Mouse (Mus musculus) limb, embryonic 13.5 days (tissue): Measurements from ENCODE around the gene Trim28. TPM values are rescaled to one million over a fixed set of nuclear protein-coding genes. Genes with fewer than 3 reads are reported as not detected.

Source experiments
- ATAC-seq: fragments of 200-750 bp; cut with Nextera tagmentation; 2 replicates; pipeline ENCODE4 v1.8.0; 2017; ENCODE audit warnings: low read depth, moderate number of reproducible peaks, moderate TSS enrichment; ENCODE audit not compliant: low FRiP score
- H3K27ac ChIP-seq: fragments of 300-500 bp; sonication (generic); 2 replicates; pipeline ENCODE4 v1.5.1; 2015; ENCODE audit warnings: inconsistent platforms, mild to moderate bottlenecking, moderate library complexity
- H3K27me3 ChIP-seq: fragments of 300-500 bp; sonication (generic); 2 replicates; pipeline ENCODE4 v1.6.1; 2015; ENCODE audit warnings: mild to moderate bottlenecking, inconsistent platforms
- H3K36me3 ChIP-seq: fragments of 300-500 bp; sonication (generic); 2 replicates; pipeline ENCODE4 v1.6.1; 2015; ENCODE audit warnings: inconsistent platforms, mild to moderate bottlenecking, moderate library complexity
- H3K4me1 ChIP-seq: fragments of 300-500 bp; sonication (generic); 2 replicates; pipeline ENCODE4 v1.6.1; 2015; ENCODE audit warnings: inconsistent platforms
- H3K4me2 ChIP-seq: fragments of 300-500 bp; sonication (generic); replicated peaks from 2 replicates; pipeline ENCODE4 v1.6.1; 2015; ENCODE audit warnings: inconsistent platforms, mild to moderate bottlenecking, moderate library complexity
- H3K4me3 ChIP-seq: fragments of 300-500 bp; sonication (generic); 2 replicates; pipeline ENCODE4 v1.5.1; 2015; ENCODE audit warnings: moderate library complexity, mild to moderate bottlenecking, inconsistent platforms
- H3K9ac ChIP-seq: fragments of 300-500 bp; sonication (generic); 2 replicates; pipeline ENCODE4 v1.6.1; 2015; ENCODE audit warnings: mild to moderate bottlenecking, inconsistent platforms
- H3K9me3 ChIP-seq: fragments of 300-500 bp; sonication (generic); 2 replicates; pipeline ENCODE4 v1.6.1; 2016; ENCODE audit warnings: inconsistent platforms
- WGBS: fragments of 180-500 bp; shearing (Covaris S2); methylation state at CpG from one replicate; pipeline ENCODE4 v1.1.7; 2015; 5-methylcytosine and 5-hydroxymethylcytosine counted together
- polyA plus RNA-seq: library from polyadenylated mRNA; unstranded; fragments of >200 nt; fragmentation: Nextera tagmentation; extraction: Ambion mirVana; gene quantifications from 2 replicates; pipeline ENCODE4 v1.2.1, GENCODE M21; 2015

Trim28 gene
- polyA plus RNA-seq, 1 experiment from 2014 or later: 316 TPM

DNA sequence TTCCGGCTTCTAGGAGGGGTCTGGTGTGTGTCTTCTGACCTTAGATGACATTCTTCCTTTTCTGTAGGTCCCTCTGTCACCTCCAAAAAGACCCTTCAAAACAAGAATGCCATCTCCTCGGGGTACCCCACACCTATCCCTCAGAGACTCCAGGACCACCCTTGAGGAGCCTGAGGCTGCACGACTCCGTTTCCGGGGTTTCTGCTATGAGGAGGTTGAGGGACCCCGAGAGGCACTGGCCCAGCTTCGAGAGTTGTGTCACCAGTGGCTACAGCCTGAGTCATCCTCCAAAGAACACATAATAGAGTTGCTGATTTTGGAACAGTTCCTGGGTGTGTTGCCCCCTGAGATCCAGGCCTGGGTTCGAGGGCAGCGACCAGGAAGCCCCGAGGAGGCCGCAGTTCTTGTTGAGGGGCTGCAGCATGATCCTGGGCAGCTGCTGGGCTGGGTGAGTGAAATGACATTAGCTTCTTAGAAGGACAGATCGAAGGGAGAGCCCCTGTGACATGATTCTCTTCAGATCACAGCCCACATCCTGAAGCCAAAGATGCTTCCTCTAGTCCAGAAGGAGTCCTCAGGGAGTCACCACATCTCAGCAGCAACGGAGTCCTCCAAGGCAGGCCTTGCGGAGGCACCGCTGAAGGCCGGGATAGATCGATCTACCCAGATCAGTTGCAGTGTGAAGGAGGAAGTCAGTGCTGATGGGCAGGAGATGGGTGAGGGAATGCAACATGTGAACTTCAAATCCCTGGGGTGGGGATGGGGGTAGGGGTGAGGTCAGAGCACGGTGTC is 19.8 kb upstream of the Trim28 start:
- peak overlapping the region; percentile 61 for H3K4me3 ChIP-seq
- WGBS: 77% methylated on average over 18 of the region's 18 CpGs
- H3K9ac ChIP-seq: peak overlapping the region; percentile 69
- peaks cover 14% of the 10 kb centered on the region for H3K4me1 ChIP-seq
- H3K4me2 ChIP-seq: peak overlapping the region; percentile 79
- ATAC-seq: no peak
- no peaks in the 10 kb centered on the region for H3K9me3 ChIP-seq
- peak overlapping the region; percentile 90; the same call in 1 of the 2 replicates for H3K27ac ChIP-seq
- peaks cover 13% of the 10 kb centered on the region for H3K36me3 ChIP-seq
- H3K27me3 ChIP-seq: no peaks in the 10 kb centered on the region

DNA sequence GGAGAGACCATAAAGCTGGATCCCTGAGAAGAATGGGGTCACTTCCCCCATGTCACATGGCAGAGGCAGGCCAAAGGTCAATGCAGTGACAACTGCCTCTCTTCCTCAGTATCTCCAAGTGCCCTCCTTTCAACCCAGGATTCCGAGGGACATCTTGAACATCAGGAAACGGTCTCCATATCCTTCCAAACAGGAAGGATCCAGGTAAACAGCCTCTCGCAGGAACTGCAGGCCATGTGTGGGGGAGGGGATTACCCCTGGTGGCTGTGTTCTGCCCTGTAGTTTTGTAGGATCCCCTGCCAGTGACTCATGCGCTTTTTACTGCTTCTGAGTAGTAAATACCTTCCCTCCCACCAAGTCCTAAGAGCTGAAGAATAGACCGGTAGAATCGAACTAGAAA is 19.1 kb upstream of the Trim28 start:
- 44% methylated on average over 6 of the region's 6 CpGs for WGBS
- Histone ChIP-seq H3K9me3 (no peaks in the 10 kb centered on the region), H3K4me3 (no peak overlapping the region), H3K36me3 (peaks cover 13% of the 10 kb centered on the region), H3K4me1 (peaks cover 14% of the 10 kb centered on the region), H3K27ac (no peak overlapping the region), H3K9ac (no peak overlapping the region; the same call in 1 of the 2 replicates), H3K27me3 (no peaks in the 10 kb centered on the region), H3K4me2 (no peak overlapping the region)
- no peak for ATAC-seq

- Histone ChIP-seq H3K36me3 (peaks cover 13% of the 10 kb centered on the region), H3K27ac (no peak overlapping the region), H3K9ac (no peak overlapping the region), H3K9me3 (no peaks in the 10 kb centered on the region), H3K4me1 (peaks cover 14% of the 10 kb centered on the region), H3K27me3 (no peaks in the 10 kb centered on the region), H3K4me2 (no peak overlapping the region), H3K4me3 (no peak overlapping the region)
- WGBS: 83% methylated on average over 7 of the region's 7 CpGs
- ATAC-seq: no peak
Measured at GRCm38 (mm10) chr7:12980291-12980690, 18.6 kb upstream of the Trim28 start.

GRCm38 (mm10) chr7:12985724-12986123 is 13.2 kb upstream of the Trim28 start:
- Histone ChIP-seq H3K4me1 (no peaks in the 10 kb centered on the region), H3K9ac (no peak overlapping the region), H3K4me2 (no peak overlapping the region), H3K27ac (no peak overlapping the region), H3K4me3 (no peak overlapping the region), H3K36me3 (peaks cover 13% of the 10 kb centered on the region), H3K27me3 (no peaks in the 10 kb centered on the region), H3K9me3 (no peaks in the 10 kb centered on the region)
- WGBS: 88% methylated on average over 1 of the region's 1 CpGs
- no peak for ATAC-seq

GRCm38 (mm10) chr7:12986906-12987305 is 12.0 kb upstream of the Trim28 start:
- H3K36me3 ChIP-seq: peaks cover 10% of the 10 kb centered on the region
- WGBS: 81% methylated on average over 8 of the region's 8 CpGs
- no peaks in the 10 kb centered on the region for H3K27me3 ChIP-seq
- no peak overlapping the region for H3K9ac ChIP-seq
- H3K4me2 ChIP-seq: no peak overlapping the region
- no peak overlapping the region for H3K27ac ChIP-seq
- no peaks in the 10 kb centered on the region for H3K4me1 ChIP-seq
- no peak for ATAC-seq
- H3K4me3 ChIP-seq: no peak overlapping the region
- no peaks in the 10 kb centered on the region for H3K9me3 ChIP-seq

DNA sequence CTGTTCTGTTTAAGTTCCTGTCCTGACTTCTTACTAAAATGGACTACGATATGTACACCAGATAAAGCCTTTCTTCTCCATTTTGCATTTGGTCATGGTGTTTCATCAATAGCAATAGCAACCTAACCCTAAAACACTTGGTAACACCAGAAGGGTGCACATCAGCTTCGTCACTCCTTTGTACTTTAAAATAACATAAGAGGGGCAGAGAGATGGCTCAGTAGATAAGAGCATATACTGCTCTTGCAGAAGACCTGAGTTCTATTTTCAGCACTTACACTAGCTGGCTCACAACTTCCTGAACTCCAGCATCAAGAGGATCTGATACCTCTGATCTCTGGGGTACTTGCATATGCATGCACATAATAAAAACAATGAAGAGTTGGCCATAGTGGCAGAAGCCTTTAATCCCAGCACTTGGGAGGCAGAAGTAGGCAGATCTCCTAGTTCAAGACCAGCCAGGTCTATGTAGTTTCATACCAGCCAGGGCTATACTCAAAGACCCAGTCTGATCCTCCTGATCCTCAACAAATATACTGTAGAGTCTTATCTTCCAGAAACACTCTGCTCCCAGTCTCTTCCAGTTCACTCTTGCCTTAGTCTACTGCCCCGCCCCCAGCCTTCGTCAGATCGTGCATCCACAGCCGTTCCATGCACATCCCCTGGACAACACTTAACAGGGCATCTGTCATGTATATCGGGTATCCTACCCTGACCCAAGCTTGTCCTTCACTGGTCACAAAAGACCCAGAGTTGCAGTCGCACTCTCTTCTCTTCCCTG is 11.3 kb upstream of the Trim28 start:
- no peak for ATAC-seq
- Histone ChIP-seq H3K36me3 (peaks cover 3% of the 10 kb centered on the region; the same call in 1 of the 2 replicates), H3K9me3 (no peaks in the 10 kb centered on the region), H3K9ac (no peak overlapping the region), H3K27me3 (no peaks in the 10 kb centered on the region), H3K4me3 (no peak overlapping the region), H3K27ac (no peak overlapping the region), H3K4me1 (no peaks in the 10 kb centered on the region), H3K4me2 (no peak overlapping the region)
- 77% methylated on average over 8 of the region's 8 CpGs for WGBS

DNA sequence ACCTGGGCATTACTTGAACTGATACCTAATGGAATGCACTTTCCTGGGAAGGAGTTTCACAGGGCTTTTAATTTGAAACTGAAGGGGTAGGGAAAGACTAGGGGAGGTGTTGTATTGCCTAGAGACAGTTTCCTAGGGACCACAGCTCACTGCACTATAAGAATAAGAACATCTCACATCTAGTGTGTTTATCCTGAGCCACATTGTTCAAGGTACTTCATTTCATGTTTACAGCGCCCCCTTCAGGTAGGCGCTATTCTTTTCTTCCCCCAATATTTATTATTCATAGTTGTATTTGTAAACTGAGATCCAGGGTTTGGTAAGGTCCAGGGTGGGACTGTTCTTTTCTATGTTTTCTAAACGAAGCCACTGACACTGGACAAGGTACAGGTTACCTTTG is 6.7 kb upstream of the Trim28 start:
- ATAC-seq: no peak
- no peaks in the 10 kb centered on the region for H3K4me1 ChIP-seq
- H3K27me3 ChIP-seq: no peaks in the 10 kb centered on the region
- no peak overlapping the region for H3K9ac ChIP-seq
- 5% methylated on average over 3 of the region's 3 CpGs for WGBS
- H3K27ac ChIP-seq: no peak overlapping the region
- no peaks in the 10 kb centered on the region for H3K36me3 ChIP-seq
- H3K4me3 ChIP-seq: no peak overlapping the region
- no peak overlapping the region for H3K4me2 ChIP-seq
- no peaks in the 10 kb centered on the region for H3K9me3 ChIP-seq

DNA sequence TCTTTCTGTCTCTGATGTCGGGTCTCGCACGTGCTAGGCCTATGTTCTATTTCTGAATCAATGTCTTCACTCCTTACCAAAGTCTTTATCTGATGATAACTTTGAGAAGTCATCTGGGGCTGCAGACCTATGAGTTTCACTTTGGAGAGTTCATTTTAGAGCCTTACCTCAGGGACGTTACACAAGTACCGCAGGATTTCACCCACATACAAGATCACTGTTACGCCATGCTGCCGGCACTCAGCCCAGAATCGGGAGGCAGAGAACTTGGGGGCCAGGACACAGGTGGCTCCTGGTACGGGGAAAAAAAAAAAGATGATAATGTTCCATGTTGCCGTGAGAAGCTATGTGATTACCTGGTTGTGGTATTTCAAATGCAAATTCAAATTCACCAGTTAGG is 5.8 kb upstream of the Trim28 start:
- 87% methylated on average over 10 of the region's 10 CpGs for WGBS
- no peaks in the 10 kb centered on the region for H3K9me3 ChIP-seq
- no peak for ATAC-seq

GRCm38 (mm10) chr7:12995862-12996261 is 3.1 kb upstream of the Trim28 start:
- no peaks in the 10 kb centered on the region for H3K36me3 ChIP-seq
- H3K4me1 ChIP-seq: no peaks in the 10 kb centered on the region
- H3K27me3 ChIP-seq: no peaks in the 10 kb centered on the region
- no peak overlapping the region for H3K4me3 ChIP-seq
- no peak overlapping the region for H3K27ac ChIP-seq
- ATAC-seq: no peak
- H3K9ac ChIP-seq: no peak overlapping the region
- no peak overlapping the region for H3K4me2 ChIP-seq
- no peaks in the 10 kb centered on the region for H3K9me3 ChIP-seq

More for the DNA sequence above, 5.8 kb upstream of the Trim28 start:
- H3K4me2 ChIP-seq: no peak overlapping the region
- no peak overlapping the region for H3K27ac ChIP-seq
- H3K36me3 ChIP-seq: no peaks in the 10 kb centered on the region
- H3K4me1 ChIP-seq: no peaks in the 10 kb centered on the region
- H3K4me3 ChIP-seq: no peak overlapping the region
- no peak overlapping the region for H3K9ac ChIP-seq
- no peaks in the 10 kb centered on the region for H3K27me3 ChIP-seq

DNA sequence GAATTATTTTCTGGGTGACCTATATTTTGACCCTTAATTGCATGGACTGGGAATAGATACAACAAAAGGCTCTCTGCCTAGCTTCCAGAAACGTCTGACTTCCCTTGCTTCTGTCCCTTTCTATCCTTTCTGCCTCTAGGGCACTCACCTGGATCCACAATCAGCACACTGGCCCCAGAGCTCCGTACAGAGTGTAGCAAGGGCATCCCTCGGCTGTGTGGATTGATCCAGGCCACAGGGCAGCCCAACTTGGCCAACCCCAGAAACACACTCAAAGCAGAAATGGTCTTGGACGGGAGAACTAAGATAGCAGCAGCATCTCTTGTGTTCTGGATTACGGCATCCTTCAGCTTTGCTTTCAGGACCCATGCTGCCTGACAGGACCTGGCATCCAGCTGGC is 1.7 kb upstream of the Trim28 start:
- Histone ChIP-seq H3K4me2 (no peak overlapping the region), H3K36me3 (no peaks in the 10 kb centered on the region), H3K4me1 (no peaks in the 10 kb centered on the region), H3K27ac (no peak overlapping the region), H3K27me3 (no peaks in the 10 kb centered on the region), H3K9ac (no peak overlapping the region), H3K4me3 (no peak overlapping the region), H3K9me3 (no peaks in the 10 kb centered on the region)
- no peak for ATAC-seq
- 69% methylated on average over 5 of the region's 5 CpGs for WGBS

DNA sequence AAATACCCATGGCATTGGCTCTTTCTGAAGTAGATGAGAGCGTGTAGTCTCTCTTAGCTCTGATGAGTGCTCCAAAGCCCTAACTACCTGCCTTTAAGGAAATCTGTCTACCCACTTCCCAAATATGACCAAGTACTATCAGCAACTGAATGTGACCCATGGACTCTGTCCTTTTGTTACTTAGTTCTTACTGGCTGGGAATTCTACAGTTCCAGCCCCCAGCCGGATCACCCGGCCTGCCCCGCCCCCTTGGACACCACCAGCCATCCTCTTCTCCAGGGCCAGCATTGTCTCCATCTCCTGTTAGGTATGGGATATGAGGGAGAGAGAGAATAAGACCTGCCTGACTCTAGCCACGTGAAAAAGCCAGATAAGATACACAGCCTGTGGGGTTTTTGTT is 861 bp upstream of the Trim28 start, which contains the start of gene Slc27a5:
Gene Slc27a5 (minus strand): TSS at position 140 of the 400 bp plus-strand sequence.
- Histone ChIP-seq H3K36me3 (no peaks in the 10 kb centered on the region), H3K4me1 (no peaks in the 10 kb centered on the region), H3K9ac (no peak within 1 kb of the TSS), H3K27me3 (no peaks in the 10 kb centered on the region), H3K9me3 (no peaks in the 10 kb centered on the region), H3K4me2 (no peak within 1 kb of the TSS), H3K4me3 (no peak within 1 kb of the TSS), H3K27ac (no peak within 1 kb of the TSS)
- ATAC-seq: no peak
- WGBS: 73% methylated on average over 5 of the region's 5 CpGs

DNA sequence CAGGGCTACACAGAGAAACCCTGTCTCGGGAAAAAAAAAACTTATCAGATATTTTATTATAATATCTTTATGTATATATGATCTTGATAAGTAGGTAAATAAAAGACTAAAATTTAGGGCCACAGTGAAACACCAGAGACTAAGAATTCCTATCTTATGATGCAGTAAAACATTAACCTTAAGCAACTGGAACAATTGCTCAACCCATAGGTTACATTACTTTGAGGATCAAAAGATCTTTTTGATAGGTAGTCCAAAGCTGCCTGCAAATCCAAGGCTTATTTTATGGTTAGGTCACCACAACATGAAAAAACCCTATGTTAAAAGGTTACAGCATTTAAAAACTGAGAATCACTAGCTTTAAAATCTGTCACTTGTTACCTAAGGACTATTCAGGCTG is 2.7 kb downstream of the Trim28 start:
- WGBS: 65% methylated on average over 1 of the region's 1 CpGs
- H3K4me3 ChIP-seq: no peak overlapping the region
- H3K9me3 ChIP-seq: no peaks in the 10 kb centered on the region
- H3K4me2 ChIP-seq: no peak overlapping the region
- H3K36me3 ChIP-seq: peaks cover 27% of the 10 kb centered on the region
- no peak overlapping the region for H3K27ac ChIP-seq
- no peaks in the 10 kb centered on the region for H3K27me3 ChIP-seq
- ATAC-seq: no peak
- no peak overlapping the region for H3K9ac ChIP-seq
- peaks cover 5% of the 10 kb centered on the region; the same call in 1 of the 2 replicates for H3K4me1 ChIP-seq
